Mouse (Mus musculus): Measurements from ENCODE around the gene Vmn1r1.

DNA sequence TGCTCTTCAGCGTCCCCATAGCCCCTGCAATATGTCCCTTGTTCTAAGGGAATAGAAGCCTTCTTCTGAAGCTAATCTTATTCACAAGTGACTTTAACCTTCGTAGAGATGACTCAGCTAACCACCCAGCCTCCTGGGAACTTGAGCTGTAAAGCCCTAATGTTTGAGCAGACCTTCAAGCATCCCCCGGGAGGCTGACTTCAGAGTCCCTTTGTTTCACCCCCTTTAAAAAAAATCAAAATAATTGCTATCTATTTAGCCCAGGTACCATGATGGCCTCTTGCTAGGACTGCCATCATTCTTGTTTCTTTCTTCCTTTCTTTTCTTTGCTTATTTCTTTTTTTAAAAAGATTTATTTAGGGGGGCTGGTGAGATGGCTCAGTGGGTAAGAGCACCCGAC is 41.9 kb downstream of the Vmn1r1 start:
- TF ChIP-seq ETS1 (conservative IDR thresholded peaks at IDR 0.05; ENCODE audit: low read depth, low read length), result 0 out of 2 replicates have a peak, but pooled peaks have one; percentile 32
- no peak for TF ChIP-seq CTCF (conservative IDR thresholded peaks at IDR 0.05 in 1 of 2, IDR thresholded peaks at IDR 0.05 in 1 of 2; ENCODE audit: low read depth in 2 of 2, low read length in 2 of 2)
- TF ChIP-seq RCOR1 (conservative IDR thresholded peaks at IDR 0.05; ENCODE audit: low read depth, low read length), result no peak
- no peak for TF ChIP-seq HCFC1 (IDR thresholded peaks at IDR 0.05; ENCODE audit: low read depth, low read length)
- TF ChIP-seq EP300 (IDR thresholded peaks at IDR 0.05; ENCODE audit: low read length), result 0 out of 2 replicates have a peak, but pooled peaks have one; percentile 36
- TF ChIP-seq CHD2 (IDR thresholded peaks at IDR 0.05; ENCODE audit: low read length), result no peak
- TF ChIP-seq ZMIZ1 (IDR thresholded peaks at IDR 0.05; ENCODE audit: low read depth, low read length), result no peak

All from CH12.LX (cell line).